25 mouse cellular contexts compared by ENCODE assay signal in genomic region chr17:85804631-85805030, GRCm38 (mm10).
A peak's percentile ranks its signal among the peaks of the same experiment; 100 is the strongest.
DNase-seq lines count a peak whose midpoint lies in the region; TF ChIP-seq lines count a peak whose summit lies in the region.
"Had no signal": no experiment of that assay in that cellular context is flagged by ENCODE, and none has a peak within 500 bp of the region (broad histone marks: within the 10 kb centered on the region; RNA-seq: fewer than 3 reads in every experiment).

No protein-coding gene starts in this region.

- H3K36me3 ChIP-seq in heart, adult 2 months (ENCODE audit: control insufficient read depth, insufficient read depth, low read length) = no peaks in the 10 kb centered on the region
- no peaks in the 10 kb centered on the region for H3K36me3 ChIP-seq in heart, embryonic 10.5 days
- H3K36me3 ChIP-seq: embryonic facial prominence, embryonic 13.5 days; forebrain, embryonic 10.5 days; hindbrain, embryonic 13.5 days; limb, embryonic 13.5 days; lung, embryonic 15.5 days; midbrain, embryonic 10.5 days; neural tube, embryonic 12.5 days had no signal

- 61% methylated on average over 4 of the region's 4 CpGs for WGBS in heart, adult 2 months
- WGBS in heart, embryonic 10.5 days = 60% methylated on average over 4 of the region's 4 CpGs

- H3K4me3 ChIP-seq in heart, adult 2 months = no peak overlapping the region
- no peak overlapping the region for H3K4me3 ChIP-seq in heart, embryonic 10.5 days
- H3K4me3 ChIP-seq: embryonic facial prominence, embryonic 13.5 days; forebrain, embryonic 10.5 days; hindbrain, embryonic 13.5 days; left cerebral cortex, adult 2 months; limb, embryonic 13.5 days; lung, embryonic 15.5 days; midbrain, embryonic 10.5 days; myocyte; neural tube, embryonic 12.5 days had no signal

- TF ChIP-seq POLR2A in heart, adult 2 months (IDR thresholded peaks at IDR 0.05; ENCODE audit: insufficient read depth, low read depth, low read length) = no peak

- intact Hi-C loops in heart, adult 2 months (cut with DNase I) = no loop called here

- H3K9me3 ChIP-seq in heart, embryonic 10.5 days = no peaks in the 10 kb centered on the region
- H3K9me3 ChIP-seq: embryonic facial prominence, embryonic 13.5 days; forebrain, embryonic 10.5 days; hindbrain, embryonic 13.5 days; limb, embryonic 13.5 days; lung, embryonic 15.5 days; midbrain, embryonic 10.5 days; neural tube, embryonic 12.5 days had no signal

- H3K27me3 ChIP-seq in heart, adult 2 months (ENCODE audit: control insufficient read depth, insufficient read depth, low read length) = peaks cover 12% of the 10 kb centered on the region
- peaks cover 80% of the 10 kb centered on the region for H3K27me3 ChIP-seq in heart, embryonic 10.5 days (ENCODE audit: insufficient read depth, poor library complexity, severe bottlenecking)
- H3K27me3 ChIP-seq: CH12.LX had no signal

- DNase-seq in heart, adult 2 months = peak; percentile 28 to 36
- no peak for DNase-seq in heart, embryonic 10.5 days (ENCODE audit: low spot score)
- peak; percentile 16 for DNase-seq in NIH3T3 (ENCODE audit: low read depth)
- DNase-seq in heart, adult 9 months (ENCODE audit: low spot score in 2 of 2) = peak; percentile 9 to 47
- DNase-seq in heart, postnatal 4 days = peak; percentile 10
- DNase-seq in T-cell, adult 2 months (ENCODE audit: low spot score) = no peak
- no peak for DNase-seq in cerebellum, adult 11 months
- DNase-seq: adrenal gland, postnatal 25 days; cerebellum, adult 18-20 months; cerebellum, postnatal 10 days; kidney, adult 11 months; kidney, postnatal 14 days; right cerebral cortex, postnatal 4 days; thymus, adult 2 months; thymus, postnatal 4 days had no signal

- H3K4me1 ChIP-seq in heart, adult 2 months (ENCODE audit: control insufficient read depth, insufficient read depth, low read length) = peaks cover 1% of the 10 kb centered on the region
- H3K4me1 ChIP-seq in heart, embryonic 10.5 days = peaks cover 16% of the 10 kb centered on the region

- TF ChIP-seq CTCF in heart, adult 2 months (IDR thresholded peaks at IDR 0.05) = no peak

- no peak for TF ChIP-seq EP300 in heart, adult 2 months (IDR thresholded peaks at IDR 0.05; ENCODE audit: insufficient read depth, low read depth, low read length)

- H3K79me2 ChIP-seq in heart, adult 2 months (replicated peaks; ENCODE audit: control insufficient read depth, insufficient read depth, low read length) = no peaks in the 10 kb centered on the region

- H3K27ac ChIP-seq in heart, adult 2 months = no peak overlapping the region
- H3K27ac ChIP-seq in heart, embryonic 10.5 days = no peak overlapping the region
- H3K27ac ChIP-seq: embryonic facial prominence, embryonic 13.5 days; forebrain, embryonic 10.5 days; hindbrain, embryonic 13.5 days; left cerebral cortex, adult 2 months; limb, embryonic 13.5 days; lung, embryonic 15.5 days; midbrain, embryonic 10.5 days; neural tube, embryonic 12.5 days had no signal

- no peak overlapping the region for H3K9ac ChIP-seq in heart, adult 2 months (ENCODE audit: low read depth, low read length)
- H3K9ac ChIP-seq: embryonic facial prominence, embryonic 13.5 days; hindbrain, embryonic 13.5 days; limb, embryonic 13.5 days; lung, embryonic 15.5 days; neural tube, embryonic 12.5 days had no signal

Comparison
In these comparisons a context has a peak if more than half of its experiments do, and no peak if none do; other contexts are left out.
1. DNase-seq: peak in heart, adult 2 months (2 of 2), NIH3T3 (single experiment), heart, adult 9 months (2 of 2) and heart, postnatal 4 days (single experiment); none in heart, embryonic 10.5 days (single experiment), T-cell, adult 2 months (single experiment) and cerebellum, adult 11 months (single experiment).